Comparison of ENCODE assay signal across 16 mouse cellular contexts in genomic region chr1:167105916-167106315, GRCm38 (mm10).
DNase-seq lines count a peak whose midpoint lies in the region; ATAC-seq lines count a peak whose summit lies in the region.
"Had no signal": no experiment of that assay in that cellular context is flagged by ENCODE, and none has a peak within 500 bp of the region (broad histone marks: within the 10 kb centered on the region; RNA-seq: fewer than 3 reads in every experiment).

No protein-coding gene starts in this region.

- H3K4me3 ChIP-seq in midbrain, embryonic 11.5 days (ENCODE audit: low read depth, low read length), result no peak overlapping the region
- H3K4me3 ChIP-seq in midbrain, embryonic 10.5 days, result no peak overlapping the region
- H3K4me3 ChIP-seq in midbrain, embryonic 14.5 days (replicated peaks; ENCODE audit: low read depth, low read length), result no peak overlapping the region
- H3K4me3 ChIP-seq: embryonic facial prominence, embryonic 13.5 days; forebrain, embryonic 12.5 days; heart, embryonic 12.5 days; hindbrain, embryonic 10.5 days had no signal

- H3K9ac ChIP-seq in midbrain, embryonic 11.5 days (ENCODE audit: low read length), result no peak overlapping the region
- no peak overlapping the region for H3K9ac ChIP-seq in midbrain, embryonic 14.5 days (replicated peaks; ENCODE audit: low read length)
- H3K9ac ChIP-seq: embryonic facial prominence, embryonic 13.5 days; forebrain, embryonic 12.5 days; heart, embryonic 12.5 days; hindbrain, embryonic 14.5 days had no signal

- intact Hi-C loops in left cerebral cortex, postnatal 25 days (cut with DNase I), result no loop called here

- peak; percentile 53 for DNase-seq in midbrain, embryonic 11.5 days (ENCODE audit: low spot score, missing footprints)
- no peak for DNase-seq in midbrain, embryonic 10.5 days (ENCODE audit: low spot score)
- DNase-seq in NIH3T3 (ENCODE audit: low read depth), result peak; percentile 78
- DNase-seq in midbrain, embryonic 14.5 days, result no peak
- no peak for DNase-seq in left cerebral cortex, postnatal 25 days (ENCODE audit: low spot score in 2 of 2)
- no peak for DNase-seq in heart, adult 18-20 months
- DNase-seq: adrenal gland, postnatal 10 days; cerebellum, adult 18-20 months; cerebellum, adult 9-11 months; cerebellum, postnatal 36 days; gastrocnemius, postnatal 10 days had no signal

- 0 out of 2 replicates have a peak, but pooled peaks cover 4% of the 10 kb centered on the region for H3K4me1 ChIP-seq in midbrain, embryonic 11.5 days (ENCODE audit: control insufficient read depth, insufficient read depth, low read length)
- H3K4me1 ChIP-seq in midbrain, embryonic 10.5 days, result peaks cover 8% of the 10 kb centered on the region
- peaks cover 17% of the 10 kb centered on the region for H3K4me1 ChIP-seq in midbrain, embryonic 14.5 days (ENCODE audit: control insufficient read depth, insufficient read depth, low read length)
- H3K4me1 ChIP-seq: embryonic facial prominence, embryonic 13.5 days; heart, embryonic 12.5 days had no signal

- H3K36me3 ChIP-seq in midbrain, embryonic 11.5 days (ENCODE audit: control insufficient read depth, insufficient read depth, low read length), result no peaks in the 10 kb centered on the region
- H3K36me3 ChIP-seq in midbrain, embryonic 10.5 days, result no peaks in the 10 kb centered on the region
- H3K36me3 ChIP-seq in midbrain, embryonic 14.5 days (ENCODE audit: control insufficient read depth, insufficient read depth, low read length), result no peaks in the 10 kb centered on the region
- H3K36me3 ChIP-seq: embryonic facial prominence, embryonic 13.5 days; forebrain, embryonic 12.5 days; heart, embryonic 12.5 days; hindbrain, embryonic 10.5 days had no signal

- H3K4me2 ChIP-seq in midbrain, embryonic 11.5 days, result no peak overlapping the region
- H3K4me2 ChIP-seq in midbrain, embryonic 14.5 days (ENCODE audit: low read length), result no peak overlapping the region
- H3K4me2 ChIP-seq: embryonic facial prominence, embryonic 13.5 days; forebrain, embryonic 12.5 days; heart, embryonic 12.5 days; hindbrain, embryonic 14.5 days had no signal

- ATAC-seq in midbrain, embryonic 11.5 days (ENCODE audit: low FRiP score), result no peak
- no peak for ATAC-seq in midbrain, embryonic 14.5 days (ENCODE audit: low FRiP score, low TSS enrichment)

- 92% methylated on average over 4 of the region's 4 CpGs for WGBS in midbrain, embryonic 11.5 days
- 91% methylated on average over 4 of the region's 4 CpGs for WGBS in midbrain, embryonic 10.5 days
- 93% methylated on average over 4 of the region's 4 CpGs for WGBS in midbrain, embryonic 14.5 days

- no peak overlapping the region for H3K27ac ChIP-seq in midbrain, embryonic 11.5 days (ENCODE audit: low read depth, low read length)
- H3K27ac ChIP-seq in midbrain, embryonic 10.5 days (replicated peaks), result no peak overlapping the region
- peak overlapping the region; percentile 81; the same call in 1 of the 2 replicates for H3K27ac ChIP-seq in midbrain, embryonic 14.5 days (replicated peaks; ENCODE audit: low read depth, low read length)
- H3K27ac ChIP-seq: embryonic facial prominence, embryonic 13.5 days; forebrain, embryonic 12.5 days; hindbrain, embryonic 14.5 days had no signal

- H3K9me3 ChIP-seq in midbrain, embryonic 11.5 days (ENCODE audit: control insufficient read depth, low read length), result no peaks in the 10 kb centered on the region; the same call in 1 of the 2 replicates
- H3K9me3 ChIP-seq in midbrain, embryonic 10.5 days (replicated peaks), result no peaks in the 10 kb centered on the region; the same call in 1 of the 2 replicates
- no peaks in the 10 kb centered on the region; the same call in 1 of the 2 replicates for H3K9me3 ChIP-seq in midbrain, embryonic 14.5 days (ENCODE audit: control insufficient read depth, low read length)
- H3K9me3 ChIP-seq: forebrain, embryonic 12.5 days; hindbrain, embryonic 10.5 days had no signal

- H3K27me3 ChIP-seq in midbrain, embryonic 11.5 days (ENCODE audit: control insufficient read depth, insufficient read depth, low read length), result no peaks in the 10 kb centered on the region
- H3K27me3 ChIP-seq in midbrain, embryonic 10.5 days (ENCODE audit: low read depth, poor library complexity, severe bottlenecking), result no peaks in the 10 kb centered on the region
- H3K27me3 ChIP-seq in midbrain, embryonic 14.5 days (ENCODE audit: control insufficient read depth, insufficient read depth, low read length), result no peaks in the 10 kb centered on the region
- H3K27me3 ChIP-seq: embryonic facial prominence, embryonic 13.5 days; forebrain, embryonic 12.5 days; heart, embryonic 12.5 days had no signal

Comparison
In these comparisons a context has a peak if more than half of its experiments do, and no peak if none do; other contexts are left out.
1. DNase-seq: peak in midbrain, embryonic 11.5 days (single experiment) and NIH3T3 (single experiment); none in midbrain, embryonic 10.5 days (single experiment), midbrain, embryonic 14.5 days (single experiment), left cerebral cortex, postnatal 25 days (0 of 2) and heart, adult 18-20 months (0 of 2).